Mouse (Mus musculus): ENCODE measurements around the gene Gm13023. TPM values are rescaled to one million over a fixed set of nuclear protein-coding genes. Genes with fewer than 3 reads are reported as not detected.
"Not testable (repeated sequence)": the region's sequence is repeated elsewhere in the genome, so short reads cannot be mapped to it uniquely, and the experiment has no call there.

Gm13023 gene
- polyA plus RNA-seq (2012; ENCODE audit: insufficient read depth, insufficient read length, low replicate concordance, missing spikeins), result not detected in 2 replicates

GRCm38 (mm10) chr4:143789052-143789451 lies at the start of gene Gm13023:
TSS of gene Gm13023 (plus strand) at chr4:143789352.
- 94% methylated on average over 3 of the region's 3 CpGs for WGBS
- not testable (repeated sequence) for H3K27ac ChIP-seq (ENCODE audit: insufficient read depth, low read depth, low read length); H3K4me3 ChIP-seq (ENCODE audit: insufficient read depth, low read depth, low read length); H3K4me1 ChIP-seq (ENCODE audit: control insufficient read depth, insufficient read depth, low read length)

DNA sequence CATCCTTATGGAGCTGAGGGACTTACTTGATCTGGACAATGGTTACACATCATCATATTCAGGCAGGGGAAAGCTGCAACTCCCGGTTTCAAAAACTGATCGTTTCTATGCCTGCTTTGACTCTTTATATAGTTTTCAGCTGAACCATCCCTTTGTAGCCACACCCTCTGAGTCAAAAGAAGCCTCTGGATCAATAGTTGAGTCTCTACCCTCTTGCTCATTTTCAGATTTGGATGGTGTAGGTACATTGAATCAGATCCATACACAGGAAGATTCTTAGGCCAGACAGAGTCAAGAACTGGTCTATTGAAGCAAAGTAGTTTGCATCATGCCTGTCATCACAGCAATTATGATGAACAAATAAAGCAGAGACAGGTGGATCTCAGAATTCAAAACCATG lies 26.8 kb downstream of the Gm13023 start, which contains the start of gene Gm13084:
Gene Gm13084 (minus strand): TSS at position 101 of the 400 bp plus-strand sequence.
- Histone ChIP-seq H3K4me1 (ENCODE audit: control insufficient read depth, insufficient read depth, low read length) (no peaks in the 10 kb centered on the region), H3K4me3 (ENCODE audit: insufficient read depth, low read depth, low read length) (no peak within 1 kb of the TSS), H3K27ac (ENCODE audit: insufficient read depth, low read depth, low read length) (no peak within 1 kb of the TSS)
- no peak for TF ChIP-seq POLR2A (IDR thresholded peaks at IDR 0.05; ENCODE audit: insufficient read depth, low read depth, low read length)
- no peak for TF ChIP-seq CTCF (IDR thresholded peaks at IDR 0.05; ENCODE audit: insufficient read depth, low read depth, low read length)
- WGBS, result 70% methylated on average over 2 of the region's 2 CpGs

Other genes with a start within 250 kb of the Gm13023 start
- not detected in 2 replicates for gene BC080695, start 237.7 kb upstream of the Gm13023 start, polyA plus RNA-seq (2012; ENCODE audit: insufficient read depth, insufficient read length, low replicate concordance, missing spikeins)
- gene Gm13057, start 237.6 kb upstream of the Gm13023 start, polyA plus RNA-seq (2012; ENCODE audit: insufficient read depth, insufficient read length, low replicate concordance, missing spikeins), result not detected in 2 replicates
- not detected in 2 replicates for gene Gm13083, start 174.3 kb upstream of the Gm13023 start, polyA plus RNA-seq (2012; ENCODE audit: insufficient read depth, insufficient read length, low replicate concordance, missing spikeins)
- not detected in 2 replicates for gene Gm13088, start 132.1 kb upstream of the Gm13023 start, polyA plus RNA-seq (2012; ENCODE audit: insufficient read depth, insufficient read length, low replicate concordance, missing spikeins)
- gene Gm13089, start 86.6 kb upstream of the Gm13023 start, polyA plus RNA-seq (2012; ENCODE audit: insufficient read depth, insufficient read length, low replicate concordance, missing spikeins), result not detected in 2 replicates
- gene Gm13078, start 69.9 kb upstream of the Gm13023 start, polyA plus RNA-seq (2012; ENCODE audit: insufficient read depth, insufficient read length, low replicate concordance, missing spikeins), result not detected in 2 replicates
- not detected in 2 replicates for gene Gm13084, start 26.7 kb downstream of the Gm13023 start, polyA plus RNA-seq (2012; ENCODE audit: insufficient read depth, insufficient read length, low replicate concordance, missing spikeins)
- gene Gm13103, start 57.1 kb downstream of the Gm13023 start, polyA plus RNA-seq (2012; ENCODE audit: insufficient read depth, insufficient read length, low replicate concordance, missing spikeins), result not detected in 2 replicates
- not detected in 2 replicates for gene Pramef6, start 111.0 kb downstream of the Gm13023 start, polyA plus RNA-seq (2012; ENCODE audit: insufficient read depth, insufficient read length, low replicate concordance, missing spikeins)
- not detected in 2 replicates for gene Pramef25, start 161.7 kb downstream of the Gm13023 start, polyA plus RNA-seq (2012; ENCODE audit: insufficient read depth, insufficient read length, low replicate concordance, missing spikeins)
- gene Gm13101, start 177.6 kb downstream of the Gm13023 start, polyA plus RNA-seq (2012; ENCODE audit: insufficient read depth, insufficient read length, low replicate concordance, missing spikeins), result not detected in 2 replicates
- gene Pramef17, start 205.0 kb downstream of the Gm13023 start, polyA plus RNA-seq (2012; ENCODE audit: insufficient read depth, insufficient read length, low replicate concordance, missing spikeins), result not detected in 2 replicates

Data from olfactory bulb, adult 2 months (tissue).